Mouse (Mus musculus) E14TG2a.4 (cell line): ENCODE measurements around the gene Ltc4s.

Experiments used
- CTCF ChIP-seq: conservative IDR thresholded peaks from 2 replicates; pipeline ENCODE4 v1.5.1; 2014; ENCODE audit warnings: low read length
- NANOG ChIP-seq: IDR thresholded peaks from 2 replicates; pipeline ENCODE4 v1.6.1; 2014; ENCODE audit warnings: borderline replicate concordance, low read length, mixed read lengths
- POU5F1 ChIP-seq: IDR thresholded peaks from 2 replicates; pipeline ENCODE4 v1.6.1; 2014; ENCODE audit warnings: low read length, borderline replicate concordance

- TF ChIP-seq NANOG (no peak), CTCF (no peak), POU5F1 (no peak)
These were observed 39.3 kb upstream of the Ltc4s start for GRCm38 (mm10) chr11:50277706-50278105.
